Mouse (Mus musculus) yolk sac, embryonic 10.5 days (tissue): Measurements from ENCODE around the gene Mis12.

Source experiments
- DNase-seq: peaks from one replicate; pipeline ENCODE4 v3.0.0-alpha.2; 2017; ENCODE audit warnings: low spot score

The Mis12 gene

DNA sequence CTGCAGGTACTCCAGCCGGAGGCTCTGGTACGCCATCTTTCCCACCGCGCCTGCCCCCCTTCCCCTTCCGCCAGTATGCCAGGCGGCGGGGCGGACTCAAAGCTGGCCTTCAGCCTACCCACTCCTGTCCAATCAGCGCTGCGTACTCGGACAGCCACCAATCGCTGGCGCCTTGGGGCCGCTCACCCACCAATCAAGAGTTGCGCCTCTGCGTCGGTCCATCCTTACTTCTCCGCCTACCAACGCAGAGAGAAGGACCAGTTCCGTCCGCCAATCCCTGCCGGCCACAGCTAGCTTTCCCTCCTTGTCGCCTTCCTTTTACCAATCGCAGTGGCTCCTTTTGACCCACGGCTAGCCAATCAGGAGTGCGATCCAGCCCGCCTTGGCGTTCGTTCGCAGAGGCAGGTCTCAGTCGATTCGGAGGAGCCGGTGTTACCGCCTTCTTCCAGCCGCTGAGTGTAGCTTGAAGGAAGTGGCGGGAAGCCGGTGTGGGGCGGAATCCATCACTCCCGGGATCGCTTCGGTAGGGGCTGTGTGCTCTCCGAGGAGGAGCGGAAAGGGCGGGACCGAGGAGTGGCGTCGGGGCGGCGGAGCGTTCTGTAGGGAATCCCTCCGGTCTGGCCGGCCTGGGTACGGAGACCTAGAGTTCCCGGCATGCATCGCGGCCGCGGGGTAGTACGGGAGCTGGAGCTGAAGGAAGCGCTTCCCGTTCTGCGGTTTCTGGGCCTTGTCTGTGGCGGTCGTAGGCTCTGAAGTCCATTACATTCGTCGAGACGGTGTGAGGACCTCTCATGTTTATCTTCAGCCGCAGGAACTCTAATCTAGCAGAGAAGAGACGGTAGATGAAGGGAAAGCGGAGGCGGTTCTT lies at the start of gene Mis12, which contains the start of gene Derl2:
Gene Mis12, plus strand, starts transcription at position 411 of the 868 bp plus-strand sequence.
Gene Derl2, minus strand, starts transcription at position 641 of the 868 bp plus-strand sequence.
- peak; percentile 99 for DNase-seq

DNA sequence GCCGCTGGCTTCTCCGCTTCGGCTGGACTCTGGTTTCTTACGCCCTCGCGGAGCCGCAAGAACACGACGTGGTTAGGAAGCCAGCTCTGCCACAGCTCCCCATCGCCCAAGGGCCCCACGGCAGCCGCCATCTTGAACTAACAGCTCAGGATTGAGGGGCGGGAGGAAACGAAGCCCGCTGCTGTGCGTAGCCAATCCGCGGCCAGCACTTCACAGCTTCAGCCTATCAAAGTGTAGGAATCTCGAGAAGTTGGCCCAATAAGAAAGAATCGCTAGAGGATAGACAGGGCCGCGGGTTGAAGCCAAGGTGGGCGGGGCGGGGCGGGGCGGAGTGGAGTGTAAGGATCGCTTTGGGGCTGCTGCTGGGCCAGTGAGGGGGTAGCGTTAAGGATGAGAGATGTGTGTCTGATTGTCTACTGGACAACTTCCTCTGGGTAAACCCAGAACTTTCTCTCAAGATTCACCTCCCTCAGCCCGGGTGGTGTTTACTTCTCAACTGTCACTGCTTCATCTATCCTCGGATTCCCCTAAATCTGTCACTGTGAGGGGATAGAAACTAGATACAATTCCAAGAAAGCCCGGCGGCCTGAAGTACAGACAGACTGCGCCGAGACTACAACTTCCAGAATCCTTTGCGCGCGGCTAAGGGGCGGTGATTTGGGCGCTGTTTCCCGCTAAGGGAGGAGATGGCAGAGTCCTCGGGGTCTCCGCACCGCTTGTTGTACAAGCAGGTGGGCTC lies 49.4 kb upstream of the Mis12 start, which contains the start of the genes Nup88 and Rpain:
Gene Nup88, minus strand, starts transcription at position 153 of the 739 bp plus-strand sequence.
Gene Rpain, plus strand, starts transcription at position 393 of the 739 bp plus-strand sequence.
- DNase-seq, result peak; percentile 98

DNA sequence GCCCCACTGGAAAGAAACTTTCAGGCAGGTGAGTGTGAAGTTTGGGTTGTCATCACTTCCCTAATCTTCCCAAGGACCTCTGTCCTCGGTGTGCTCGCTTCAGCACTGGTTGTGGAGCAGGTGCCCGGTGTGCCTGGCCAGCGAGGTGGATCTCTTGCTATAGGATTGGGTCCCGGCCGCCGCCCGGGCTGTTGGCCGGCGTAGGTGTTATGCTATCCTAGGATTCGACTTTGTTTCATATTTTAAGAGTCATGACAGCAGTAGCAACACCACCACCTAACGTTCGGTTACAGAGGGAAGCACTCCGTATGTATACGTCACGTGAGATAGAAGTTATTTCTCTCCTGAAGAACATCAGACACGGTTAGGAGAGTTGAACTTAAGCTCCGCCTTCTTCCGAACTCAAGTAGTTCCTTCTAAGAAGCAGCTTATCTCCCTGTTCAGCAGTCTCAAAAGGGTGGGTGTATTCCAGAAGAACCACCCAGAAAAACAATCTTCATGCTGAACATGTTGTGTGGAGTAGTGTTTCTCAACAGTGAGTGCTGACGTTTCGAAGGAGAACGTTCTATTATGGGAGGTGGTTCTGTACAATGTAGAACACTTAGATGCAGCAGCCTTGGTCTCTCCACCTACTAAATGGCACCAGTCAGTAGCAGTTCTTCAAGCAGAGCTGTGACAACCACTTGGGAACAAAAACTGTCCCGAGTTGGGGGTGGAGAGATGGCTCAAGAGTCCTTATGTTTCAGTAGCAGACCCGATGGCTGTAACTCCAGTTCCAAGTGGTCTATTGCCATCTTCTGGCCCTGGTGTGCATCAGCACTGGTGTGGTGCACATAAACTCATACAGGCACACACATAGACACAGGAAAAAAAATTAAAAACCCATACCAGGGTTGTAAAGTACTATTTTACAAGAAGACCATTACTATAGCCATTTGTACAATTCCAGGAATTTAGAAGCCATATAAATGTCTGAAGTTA lies 48.6 kb upstream of the Mis12 start:
- DNase-seq, result peak; percentile 23

DNA sequence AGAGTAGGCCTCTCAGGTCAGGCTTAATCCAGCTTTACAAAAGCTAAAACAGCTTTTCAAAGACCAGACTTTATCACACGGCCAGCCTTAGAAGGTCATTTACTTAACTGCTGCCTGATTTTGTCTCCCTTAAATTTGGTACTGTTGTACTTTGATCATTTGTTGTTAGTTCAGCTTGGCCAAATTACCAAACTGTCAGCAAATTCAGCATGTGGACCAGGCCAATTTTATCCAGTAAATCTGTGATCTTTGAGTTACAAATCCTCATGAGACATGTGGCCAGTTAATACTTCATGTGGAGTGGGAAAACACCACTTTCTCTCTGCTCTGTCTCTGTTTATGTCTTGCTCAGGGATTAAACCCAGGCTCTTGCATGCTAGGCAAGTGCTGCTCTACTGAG lies 46.8 kb upstream of the Mis12 start:
- no peak for DNase-seq

DNA sequence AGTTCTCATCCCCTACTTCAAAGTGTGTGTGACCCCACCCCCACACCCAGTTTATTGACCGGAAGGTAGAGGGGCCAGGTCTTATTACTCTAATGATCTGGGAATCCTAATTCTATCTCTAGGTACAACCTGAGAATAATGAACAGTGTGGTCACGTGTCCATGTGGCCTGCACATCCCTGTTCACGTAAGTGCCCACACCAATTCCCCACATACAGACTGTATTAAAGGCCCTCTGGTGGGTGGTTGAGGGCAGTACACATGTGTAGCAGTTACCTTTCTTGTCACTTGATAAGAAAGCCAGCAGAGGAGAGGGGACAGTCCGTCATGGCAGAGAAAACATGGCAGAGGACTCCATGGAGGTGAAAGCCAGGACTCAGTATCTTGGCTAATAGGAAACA lies 45.5 kb upstream of the Mis12 start:
- no peak for DNase-seq

DNA sequence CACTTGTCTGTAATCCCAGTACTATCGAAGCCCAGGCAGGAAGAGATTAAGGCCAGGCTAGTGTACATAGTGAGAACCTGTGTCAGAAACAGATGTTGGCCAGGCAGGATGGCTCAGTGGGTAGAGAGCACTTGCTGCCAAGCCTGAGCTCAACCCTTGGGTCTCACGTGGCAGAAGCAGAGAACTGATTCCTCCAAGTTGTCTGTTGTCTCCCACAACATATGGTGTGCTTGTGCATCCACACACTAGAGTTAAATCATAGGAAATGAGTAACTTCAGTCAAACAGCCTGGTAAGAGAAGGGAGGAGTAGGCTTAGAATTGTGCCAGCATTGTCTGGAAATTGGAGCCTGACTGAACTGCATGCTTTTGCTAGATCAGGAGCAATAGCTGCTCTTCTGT lies 44.2 kb upstream of the Mis12 start:
- DNase-seq, result no peak

DNA sequence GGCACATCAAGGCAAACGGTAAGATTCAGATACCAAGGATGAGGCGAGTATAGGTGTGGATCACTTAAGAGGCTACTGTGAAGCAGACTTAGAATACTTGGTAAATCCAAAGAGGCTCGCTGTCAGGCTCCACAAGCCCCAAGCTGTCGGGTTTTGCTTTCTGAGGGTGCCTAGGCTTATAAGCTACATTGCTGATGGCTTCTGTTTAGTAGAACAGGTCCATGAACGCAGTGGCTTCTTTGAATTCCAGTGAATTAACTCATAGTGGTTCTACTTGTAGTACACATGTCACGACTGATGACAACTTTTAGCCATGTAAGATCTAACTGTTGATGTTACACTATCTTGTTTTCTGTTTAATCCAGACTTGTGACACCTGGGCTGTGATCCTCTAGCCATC lies 42.1 kb upstream of the Mis12 start:
- no peak for DNase-seq

DNA sequence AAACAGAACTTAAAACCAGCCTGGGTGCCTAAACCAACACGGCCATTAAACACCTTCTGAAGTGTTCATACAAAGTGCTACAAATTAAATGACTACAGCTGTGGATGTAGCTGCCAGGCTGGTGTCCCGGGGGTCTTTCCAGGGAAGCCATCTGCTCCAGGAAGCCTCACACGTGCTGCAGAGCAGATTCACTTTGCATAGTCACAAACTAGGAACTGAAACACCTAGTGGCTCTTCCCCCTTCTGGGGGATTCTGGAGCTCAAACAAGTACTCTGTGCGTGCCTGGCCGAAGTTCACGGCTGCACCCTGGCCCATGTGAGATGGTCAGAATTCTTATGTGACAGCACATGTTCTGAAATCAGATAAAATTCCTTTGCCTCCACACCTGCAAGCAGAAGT lies 39.2 kb upstream of the Mis12 start:
- no peak for DNase-seq

DNA sequence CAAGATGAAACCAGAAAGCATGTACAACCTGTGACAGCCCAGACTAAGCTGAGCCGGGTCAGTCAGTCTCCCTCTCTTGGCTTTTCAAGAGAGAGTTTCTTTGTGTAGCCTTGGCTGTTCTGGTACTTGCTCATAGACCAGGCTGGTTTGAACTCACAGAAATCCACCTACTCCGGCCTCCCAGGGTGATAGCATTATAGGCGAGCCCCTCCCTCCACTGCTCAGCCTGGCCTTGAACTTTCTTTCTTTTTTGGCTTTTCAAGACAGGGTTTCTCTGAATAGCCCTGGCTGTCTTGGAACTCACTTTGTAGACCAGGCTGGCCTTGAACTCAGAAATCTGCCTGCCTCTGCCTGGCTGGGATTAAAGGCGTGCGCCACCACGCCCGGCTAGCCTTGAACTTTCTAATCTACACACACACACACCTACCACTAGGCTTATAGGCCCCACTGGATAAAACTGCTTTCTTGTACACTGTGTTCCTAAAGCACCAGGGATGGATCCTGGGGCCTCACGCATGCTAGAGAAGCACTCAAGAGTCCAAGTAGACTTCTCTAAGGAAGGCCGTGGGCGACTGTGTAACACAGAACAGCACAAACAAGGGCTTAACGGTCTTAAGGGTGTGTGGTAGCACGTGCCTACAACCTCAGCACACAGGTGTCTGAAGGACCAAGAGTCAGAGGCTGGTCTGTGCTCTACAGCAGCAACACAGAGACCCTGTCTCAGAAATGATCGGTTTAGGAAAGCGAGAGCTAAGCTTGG lies 38.5 kb upstream of the Mis12 start:
- no peak for DNase-seq

DNA sequence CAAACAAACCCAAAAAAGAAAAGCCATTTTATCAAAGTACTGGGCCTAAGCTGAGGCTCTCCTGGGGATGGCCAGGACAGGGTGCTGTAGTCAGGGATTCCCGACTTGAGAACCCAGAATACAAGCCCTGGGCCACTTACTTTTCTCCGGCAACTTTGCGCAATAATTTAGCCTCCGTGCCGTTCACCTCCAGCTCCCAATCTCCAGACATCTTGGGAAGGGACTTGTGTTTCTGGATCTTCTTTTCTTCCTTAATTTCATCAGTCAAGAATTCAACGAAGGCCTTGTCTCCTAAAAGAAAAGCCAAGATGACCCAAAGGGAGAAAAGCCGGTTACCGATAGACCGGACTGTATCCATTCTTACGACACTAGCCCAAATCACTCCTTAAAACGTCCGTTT lies 37.4 kb upstream of the Mis12 start:
- DNase-seq, result no peak

DNA sequence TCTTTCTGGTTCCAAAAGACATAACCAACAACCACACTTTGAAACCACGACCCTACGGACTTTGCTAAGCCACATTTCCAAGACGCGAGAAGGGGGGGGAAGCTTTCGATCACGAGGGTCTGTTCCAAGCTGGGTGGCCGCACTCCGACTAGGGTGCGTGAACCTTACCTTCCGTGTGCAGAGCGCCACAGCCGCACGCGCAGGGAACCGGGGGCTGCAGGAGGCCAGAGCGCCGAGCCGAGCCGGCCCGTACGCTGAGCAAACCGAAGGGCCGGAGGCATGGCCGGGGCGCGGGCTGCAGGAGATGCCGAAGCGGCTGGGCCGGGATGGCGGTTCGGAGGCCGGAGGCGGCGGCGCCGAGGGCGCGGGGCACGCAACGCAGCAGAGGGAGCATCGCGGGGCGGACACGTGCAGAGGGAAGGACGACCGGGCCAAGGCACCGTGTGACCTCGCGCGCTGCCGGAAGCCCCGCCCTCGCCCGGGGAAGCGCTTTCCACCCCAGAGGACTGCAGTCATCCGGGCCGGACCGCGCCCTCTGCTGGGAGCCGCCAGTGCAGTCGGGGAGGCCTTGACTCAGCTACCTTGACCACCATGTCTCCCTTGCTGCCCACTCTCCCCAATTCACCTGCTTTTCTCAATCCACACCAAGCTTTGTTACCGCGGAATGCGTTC lies 36.7 kb upstream of the Mis12 start, which contains the start of gene C1qbp:
Gene C1qbp, minus strand, starts transcription at position 470 of the 672 bp plus-strand sequence.
- DNase-seq, result peak; percentile 91

DNA sequence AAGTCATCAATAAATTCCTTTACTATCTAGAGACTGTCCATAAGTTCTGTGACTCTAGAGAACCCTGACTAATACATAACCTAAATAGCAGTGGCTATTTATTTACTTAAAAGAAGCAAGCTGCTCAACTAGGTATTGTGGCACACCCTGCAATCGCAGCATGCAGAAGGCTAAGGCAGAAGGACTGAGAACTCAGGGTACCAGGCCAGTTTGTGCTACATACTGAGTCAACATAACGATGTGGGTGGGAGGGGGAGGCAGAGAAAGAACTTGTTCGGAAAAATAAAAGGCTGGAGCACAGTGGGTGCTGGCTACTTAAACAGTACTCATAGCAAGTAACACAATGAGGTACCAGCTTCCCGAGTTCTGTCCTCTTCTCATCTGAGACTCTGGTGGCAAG lies 18.2 kb upstream of the Mis12 start:
- DNase-seq, result no peak

DNA sequence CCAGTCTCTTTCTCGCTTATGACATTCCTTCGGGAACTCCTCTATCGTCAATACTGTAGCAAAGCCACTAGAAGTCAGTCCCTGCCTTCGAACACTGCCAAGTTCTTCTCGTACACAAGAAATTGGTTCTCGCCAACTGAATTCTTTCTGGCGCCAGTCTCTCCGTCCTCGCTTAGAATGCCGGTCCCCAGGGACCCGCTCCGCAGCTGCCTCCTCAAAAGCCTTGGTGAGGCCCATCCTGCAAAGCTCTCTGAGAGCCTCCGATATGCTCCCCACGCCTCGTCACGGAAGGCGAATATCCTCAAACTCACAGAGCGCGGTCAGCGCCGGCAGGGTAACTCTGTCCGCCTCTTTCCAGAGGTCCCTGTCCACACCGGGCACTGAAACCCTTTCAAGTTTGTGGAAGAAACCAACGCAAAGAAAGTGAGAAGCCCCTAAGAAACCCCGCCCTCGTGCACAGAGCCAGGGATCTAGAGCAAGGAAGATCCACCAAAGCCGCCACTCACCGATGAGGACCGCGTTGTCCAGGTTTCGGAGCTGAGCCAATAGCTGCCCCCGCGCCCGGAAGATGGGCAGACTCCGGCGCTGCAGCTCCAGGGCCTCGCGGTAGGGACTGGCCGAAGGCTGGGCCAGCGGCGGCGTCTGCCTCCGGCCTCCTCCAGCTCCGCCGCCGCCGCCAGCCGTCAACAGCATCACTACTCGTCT lies 15.6 kb upstream of the Mis12 start:
- DNase-seq, result peak; percentile 5

DNA sequence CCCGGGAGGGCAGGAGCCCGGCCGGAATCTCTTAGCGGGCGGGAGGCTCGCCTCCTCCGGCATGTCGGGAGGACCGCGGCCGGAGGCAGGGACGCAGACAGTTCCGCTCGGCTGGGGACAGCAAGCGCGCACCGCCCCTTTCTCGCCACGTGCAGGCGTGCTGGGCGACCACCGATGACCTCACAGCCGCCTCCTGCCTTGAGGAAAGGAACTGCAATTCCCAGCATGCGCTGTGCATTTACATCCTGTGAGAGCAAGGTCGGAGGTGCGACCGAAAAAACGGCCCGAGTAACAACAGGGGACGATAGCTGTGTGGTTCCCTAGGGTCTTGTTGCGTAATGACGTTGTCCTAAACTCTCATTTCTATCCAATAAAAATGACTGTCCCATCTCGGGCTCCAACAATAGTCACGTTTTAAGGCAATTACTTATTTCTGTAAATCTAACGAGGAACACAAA lies 15.1 kb upstream of the Mis12 start, which contains the start of gene Dhx33:
Gene Dhx33, minus strand, starts transcription at position 122 of the 458 bp plus-strand sequence.
- DNase-seq, result peak; percentile 98

DNA sequence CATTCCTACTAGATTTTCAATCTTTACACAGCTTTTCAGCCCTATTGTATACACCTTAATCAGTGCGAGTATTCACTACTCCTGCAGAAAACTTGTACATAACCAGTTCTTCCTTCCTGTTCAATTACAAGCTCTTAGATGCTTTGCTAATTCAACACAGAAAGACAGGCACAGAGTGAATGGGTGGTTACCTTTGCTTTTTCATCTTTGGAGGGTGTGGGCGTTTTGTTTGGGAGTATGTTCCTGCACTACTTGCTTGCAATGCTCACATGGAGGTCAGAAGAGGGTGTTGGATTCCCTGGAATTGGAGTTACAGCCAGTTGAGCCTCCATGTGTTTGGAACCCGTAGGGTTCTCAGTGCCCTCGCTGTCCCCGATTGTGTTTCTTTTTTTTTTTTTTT lies 14.4 kb upstream of the Mis12 start:
- no peak for DNase-seq

DNA sequence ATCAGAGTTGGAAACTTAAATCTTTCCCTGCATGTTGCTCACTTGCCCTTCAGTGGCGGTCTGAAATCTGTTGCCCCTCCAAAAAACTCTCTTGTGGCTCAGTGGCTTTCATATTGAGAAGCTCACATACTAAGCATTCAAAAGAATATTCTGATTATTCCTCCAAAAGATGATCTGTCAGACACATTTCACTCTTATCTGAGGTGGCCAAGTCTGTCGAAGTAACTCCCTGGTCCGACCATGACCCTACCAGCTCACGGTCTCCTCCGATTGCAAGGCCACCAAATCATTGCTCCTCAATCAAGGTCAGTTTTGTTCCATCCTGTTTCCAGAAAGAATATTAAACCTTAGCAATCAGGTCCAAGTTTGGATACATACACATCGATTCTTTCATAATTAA lies 12.4 kb upstream of the Mis12 start:
- no peak for DNase-seq

DNA sequence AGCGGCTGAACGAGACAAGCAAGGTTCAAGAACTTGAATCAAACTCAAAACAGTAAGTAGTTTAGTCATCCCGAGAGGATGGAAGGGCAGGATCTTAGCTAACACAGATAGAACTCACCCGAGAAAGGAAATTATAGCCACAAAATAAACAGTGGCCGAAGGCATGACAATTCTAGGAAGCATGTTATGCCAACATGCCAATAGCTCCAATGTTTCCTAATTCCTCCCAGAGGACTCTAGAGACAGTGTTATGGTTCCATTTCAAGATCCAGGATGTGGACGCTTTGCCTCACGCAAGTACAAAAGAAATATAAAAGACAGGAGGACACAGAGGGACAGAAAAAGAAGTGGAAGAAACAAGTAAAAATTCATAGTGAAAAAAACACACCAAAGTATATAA lies 11.6 kb upstream of the Mis12 start:
- no peak for DNase-seq

DNA sequence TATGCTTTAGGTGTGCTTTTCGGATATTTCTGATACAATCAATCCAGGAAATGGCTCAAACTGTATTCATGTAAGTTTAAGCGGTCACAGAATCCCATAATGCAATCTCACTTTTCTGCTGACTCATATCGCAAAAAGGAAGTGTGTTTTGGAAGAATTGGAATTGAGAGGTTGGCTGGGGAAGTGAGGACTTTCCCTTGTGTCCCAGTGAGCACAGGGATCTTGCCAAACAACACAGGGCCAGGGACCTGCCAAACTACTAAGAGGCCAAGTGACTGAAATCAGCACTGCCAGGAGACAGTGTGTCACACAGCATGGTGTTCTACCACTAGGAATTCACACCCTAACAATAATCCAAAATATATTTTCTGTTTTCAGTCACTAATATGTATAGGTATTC lies 11.1 kb upstream of the Mis12 start:
- DNase-seq, result no peak

DNA sequence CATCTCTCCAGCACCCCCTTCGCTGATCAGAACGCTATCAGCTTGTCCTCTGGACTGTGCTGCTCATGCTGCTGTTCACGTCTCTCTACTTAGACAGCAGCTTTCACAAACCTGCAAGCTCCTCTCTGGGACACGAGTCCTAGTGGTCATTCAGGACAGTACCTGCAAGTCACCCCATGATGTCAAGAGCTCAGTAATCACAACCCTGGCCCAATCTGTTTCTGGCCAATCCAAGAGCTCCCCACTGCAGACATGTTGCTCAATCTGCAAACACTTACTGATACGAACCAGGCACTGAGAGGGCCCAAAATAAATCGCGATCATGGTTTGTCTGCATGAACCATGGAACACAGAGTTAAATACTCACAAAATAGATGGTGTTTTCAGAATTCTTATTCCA lies 6.7 kb upstream of the Mis12 start:
- no peak for DNase-seq

DNA sequence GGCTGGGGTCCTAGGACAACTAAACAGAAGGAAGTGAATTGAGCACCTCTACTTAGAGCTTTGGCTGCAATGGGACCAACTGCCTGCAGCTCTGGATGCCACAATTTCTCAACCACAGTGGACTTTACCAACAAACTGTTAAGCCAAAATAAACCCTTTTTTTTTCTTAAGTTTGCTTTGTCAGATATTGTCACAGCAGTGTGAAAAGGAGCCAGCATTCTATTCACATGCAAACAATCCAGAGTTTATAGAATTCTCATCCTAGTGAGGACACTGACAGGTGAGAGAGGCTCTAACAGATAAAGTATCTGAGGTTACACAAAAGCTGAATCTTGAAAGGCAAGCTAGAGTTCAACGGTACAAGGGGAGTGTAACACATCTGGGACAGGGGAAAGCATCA lies 2.4 kb upstream of the Mis12 start:
- DNase-seq, result no peak
